Mouse (Mus musculus) embryonic fibroblast, embryonic 13.5 days (primary cell): ENCODE results near the gene Epb41l5.

ENCODE experiments used
- CTCF ChIP-seq: IDR thresholded peaks from 2 replicates; pipeline ENCODE4 v1.5.1; 2011; ENCODE audit warnings: mild to moderate bottlenecking, control low read depth, low read length, moderate library complexity, borderline replicate concordance; ENCODE audit not compliant: insufficient read depth
- POLR2A ChIP-seq: IDR thresholded peaks from 2 replicates; pipeline ENCODE4 v1.6.1; 2011; ENCODE audit warnings: low read depth, mild to moderate bottlenecking, control low read depth, low read length, moderate library complexity

DNA sequence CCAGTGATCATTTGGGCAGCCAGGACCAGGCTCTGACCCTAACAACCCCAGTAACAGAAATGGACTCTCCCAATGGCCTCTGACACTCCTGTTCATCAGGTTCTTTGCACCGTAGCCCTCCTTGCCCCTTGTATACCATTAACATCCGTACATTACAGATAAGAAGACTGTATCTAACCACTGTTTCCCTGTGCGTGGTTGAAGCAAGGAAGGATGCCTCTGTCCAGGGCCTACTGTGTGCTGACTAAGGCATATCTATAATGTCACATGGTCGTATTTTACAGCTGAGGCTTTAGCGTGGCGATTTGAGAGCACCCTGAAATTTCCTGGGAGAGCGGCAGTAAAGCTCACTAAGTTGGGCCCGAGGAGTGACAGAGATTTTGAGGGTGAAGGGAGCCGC is 138.4 kb downstream of the Epb41l5 start:
- TF ChIP-seq CTCF (no peak), POLR2A (no peak)
